Mouse (Mus musculus): ENCODE data around the gene Ncoa4. TPM values are rescaled to one million over a fixed set of nuclear protein-coding genes. Genes with fewer than 3 reads are reported as not detected.

Gene Ncoa4
- polyA plus RNA-seq, 1 experiment from 2014 or later = 70.7 TPM

Other genes with a start within 250 kb of the Ncoa4 start
- 0.04 and 0.15 TPM in 2 replicates for gene Galnt15, start 130.9 kb upstream of the Ncoa4 start, polyA plus RNA-seq (2016; fragmentation: Nextera tagmentation; extraction: Ambion mirVana)
- 20.1 and 21.2 TPM in 2 replicates for gene Oxnad1, start 74.5 kb upstream of the Ncoa4 start, polyA plus RNA-seq (2016; fragmentation: Nextera tagmentation; extraction: Ambion mirVana)
- 98.8 and 102 TPM in 2 replicates for gene Dph3, start 74.1 kb upstream of the Ncoa4 start, polyA plus RNA-seq (2016; fragmentation: Nextera tagmentation; extraction: Ambion mirVana)
- gene Msmb, start 17.8 kb upstream of the Ncoa4 start, polyA plus RNA-seq (2016; fragmentation: Nextera tagmentation; extraction: Ambion mirVana) = not detected in 2 replicates
- 355 and 365 TPM in 2 replicates for gene Timm23, start 42.0 kb downstream of the Ncoa4 start, polyA plus RNA-seq (2016; fragmentation: Nextera tagmentation; extraction: Ambion mirVana)
- gene Parg, start 42.1 kb downstream of the Ncoa4 start, polyA plus RNA-seq (2016; fragmentation: Nextera tagmentation; extraction: Ambion mirVana) = 47.5 and 51.2 TPM in 2 replicates
- 19.2 and 20.6 TPM in 2 replicates for gene Ogdhl, start 162.2 kb downstream of the Ncoa4 start, polyA plus RNA-seq (2016; fragmentation: Nextera tagmentation; extraction: Ambion mirVana)
- gene 1700024G13Rik, start 228.5 kb downstream of the Ncoa4 start, polyA plus RNA-seq (2016; fragmentation: Nextera tagmentation; extraction: Ambion mirVana) = not detected in 2 replicates

Data from embryonic facial prominence, embryonic 10.5 days (tissue).